Mouse (Mus musculus): ENCODE results near the gene Zfp553.

- TF ChIP-seq CTCF (IDR thresholded peaks at IDR 0.05; ENCODE audit: control insufficient read depth, insufficient read depth, insufficient read length) (no peak), CEBPB (IDR thresholded peaks at IDR 0.05; ENCODE audit: low read depth) (no peak), USF1 (IDR thresholded peaks at IDR 0.05; ENCODE audit: low read depth) (no peak), MAX (IDR thresholded peaks at IDR 0.05) (no peak)
Measured at GRCm38 (mm10) chr7:127280092-127280491, 47.2 kb downstream of the Zfp553 start.

All from C2C12 (cell line).